Mouse (Mus musculus) neural tube, embryonic 13.5 days (tissue): ENCODE results near the gene Arhgap8. TPM values are rescaled to one million over a fixed set of nuclear protein-coding genes. Genes with fewer than 3 reads are reported as not detected.

Experiments used
- ATAC-seq: fragments of 200-750 bp; cut with Nextera tagmentation; 2 replicates; pipeline ENCODE4 v1.8.0; 2017; ENCODE audit warnings: low read depth, mild to moderate bottlenecking, moderate TSS enrichment, moderate library complexity
- H3K27ac ChIP-seq: fragments of 300-500 bp; sonication (generic); replicated peaks from 2 replicates; pipeline ENCODE4 v1.5.1; 2015; ENCODE audit warnings: moderate library complexity, mild to moderate bottlenecking, inconsistent platforms
- H3K27me3 ChIP-seq: fragments of 300-500 bp; sonication (generic); 2 replicates; pipeline ENCODE4 v1.6.1; 2015; ENCODE audit warnings: mild to moderate bottlenecking, inconsistent platforms
- H3K36me3 ChIP-seq: fragments of 300-500 bp; sonication (generic); 2 replicates; pipeline ENCODE4 v1.6.1; 2015; ENCODE audit warnings: mild to moderate bottlenecking, inconsistent platforms
- H3K4me1 ChIP-seq: fragments of 300-500 bp; sonication (generic); replicated peaks from 2 replicates; pipeline ENCODE4 v1.6.1; 2015; ENCODE audit warnings: inconsistent platforms
- H3K4me2 ChIP-seq: fragments of 300-500 bp; sonication (generic); 2 replicates; pipeline ENCODE4 v1.6.1; 2015; ENCODE audit warnings: inconsistent platforms, mild to moderate bottlenecking, moderate library complexity
- H3K4me3 ChIP-seq: fragments of 300-500 bp; sonication (generic); 2 replicates; pipeline ENCODE4 v1.5.1; 2015; ENCODE audit warnings: mild to moderate bottlenecking, inconsistent platforms
- H3K9ac ChIP-seq: fragments of 300-500 bp; sonication (generic); 2 replicates; pipeline ENCODE4 v1.6.1; 2015; ENCODE audit warnings: moderate library complexity, mild to moderate bottlenecking, inconsistent platforms
- H3K9me3 ChIP-seq: fragments of 300-500 bp; sonication (generic); 2 replicates; pipeline ENCODE4 v1.6.1; 2016; ENCODE audit warnings: inconsistent platforms
- WGBS: fragments of 180-500 bp; shearing (Covaris S2); methylation state at CpG from one replicate; pipeline ENCODE4 v1.1.7; 2015; 5-methylcytosine and 5-hydroxymethylcytosine counted together
- polyA plus RNA-seq: library from polyadenylated mRNA; unstranded; fragments of >200 nt; fragmentation: Nextera tagmentation; extraction: Ambion mirVana; gene quantifications from 2 replicates; pipeline ENCODE4 v1.2.1, GENCODE M21; 2015

Gene Arhgap8
- polyA plus RNA-seq, 1 experiment from 2014 or later = 2.2 TPM

DNA sequence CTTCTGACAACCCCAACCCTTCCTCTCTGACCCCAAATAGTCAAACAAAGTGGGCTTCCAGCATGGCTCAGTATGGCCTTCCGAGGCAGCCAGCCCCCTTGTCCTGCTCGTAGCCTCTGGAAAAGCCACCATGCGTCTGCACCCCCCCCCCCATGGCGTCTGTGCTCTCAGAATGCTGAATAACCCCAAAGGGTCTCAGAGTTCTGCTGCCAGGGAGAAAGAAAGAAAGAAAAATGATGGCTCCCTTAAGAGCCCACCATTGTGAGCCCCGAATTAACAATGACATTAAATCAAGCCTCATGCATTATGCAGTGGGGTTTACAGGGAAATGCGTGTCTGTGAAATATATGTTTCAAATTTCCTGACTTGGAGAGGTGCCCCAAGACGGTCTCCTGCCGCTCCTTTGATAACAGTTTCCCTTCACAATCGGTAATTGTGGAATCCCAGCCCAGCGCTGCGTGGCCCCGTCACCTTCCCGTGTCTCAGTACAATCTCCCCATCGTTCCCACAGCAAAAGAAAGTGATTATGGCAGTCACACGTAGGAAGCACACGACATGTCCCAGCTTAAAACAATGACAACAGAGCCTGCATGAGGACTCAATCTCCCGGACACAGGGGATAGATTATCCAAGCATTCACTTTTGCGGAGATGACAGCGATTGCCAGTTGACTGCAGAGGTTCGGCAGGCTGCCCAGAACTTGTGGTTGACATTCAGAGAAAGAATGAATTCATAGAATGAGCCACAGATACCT lies 55.7 kb downstream of the Arhgap8 start:
- Histone ChIP-seq H3K36me3 (no peaks in the 10 kb centered on the region), H3K9ac (peak overlapping the region; percentile 22), H3K9me3 (no peaks in the 10 kb centered on the region), H3K27me3 (no peaks in the 10 kb centered on the region), H3K4me1 (peaks cover 77% of the 10 kb centered on the region), H3K4me3 (0 out of 2 replicates have a peak overlapping the region, but pooled peaks have one; percentile 6), H3K4me2 (peak overlapping the region; percentile 46), H3K27ac (peak overlapping the region; percentile 90)
- peak; percentile 77 for ATAC-seq
- whole genome bisulfite sequencing = 10% methylated on average over 20 of the region's 20 CpGs

DNA sequence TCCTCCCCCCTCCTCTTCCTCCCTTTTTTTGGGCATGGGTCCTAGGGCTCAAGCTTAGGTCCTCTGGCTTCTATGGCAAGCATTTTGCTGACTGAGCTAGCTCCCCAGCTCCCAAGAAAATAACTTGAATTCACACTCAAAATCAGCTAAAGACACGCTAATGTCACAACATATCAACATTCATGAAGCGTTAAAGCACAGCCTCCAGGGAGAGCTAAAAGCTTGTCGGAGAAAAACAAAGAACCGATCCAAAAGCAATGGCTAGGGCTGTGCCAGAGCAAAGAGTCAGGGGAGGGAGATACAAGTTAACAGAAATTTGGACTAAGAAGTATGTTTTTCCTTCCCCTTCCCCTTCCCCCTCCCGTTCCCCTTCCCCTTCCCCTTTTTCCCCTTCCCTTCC lies 58.7 kb downstream of the Arhgap8 start:
- H3K9ac ChIP-seq = no peak overlapping the region
- 20% methylated on average over 5 of the region's 5 CpGs for WGBS

DNA sequence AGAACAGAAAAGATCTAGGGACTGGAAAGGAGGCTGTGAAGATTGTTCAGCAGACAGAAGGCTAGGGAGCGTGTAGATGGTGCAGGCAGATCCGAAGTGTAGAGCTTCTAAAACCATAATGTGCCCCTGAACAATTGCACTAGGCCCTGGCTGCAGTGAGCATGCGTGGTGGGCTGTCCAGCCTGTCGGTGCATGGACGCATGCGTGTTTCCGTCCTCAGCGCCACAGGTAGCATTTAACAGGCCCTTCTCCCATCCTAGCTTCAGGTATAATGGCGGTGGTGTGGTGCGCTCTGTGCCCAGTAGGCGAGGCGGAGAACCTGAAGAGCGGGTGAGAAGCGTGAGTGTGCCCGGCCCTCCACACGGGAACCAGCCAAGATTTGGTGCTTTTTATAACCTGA lies 65.0 kb downstream of the Arhgap8 start:
- no peaks in the 10 kb centered on the region for H3K27me3 ChIP-seq
- H3K4me1 ChIP-seq = no peaks in the 10 kb centered on the region
- no peak overlapping the region for H3K4me3 ChIP-seq
- H3K27ac ChIP-seq = no peak overlapping the region
- peaks cover 55% of the 10 kb centered on the region for H3K36me3 ChIP-seq
- H3K9ac ChIP-seq = no peak overlapping the region
- 96% methylated on average over 16 of the region's 16 CpGs for WGBS
- no peak overlapping the region for H3K4me2 ChIP-seq
- no peaks in the 10 kb centered on the region for H3K9me3 ChIP-seq
- ATAC-seq = no peak

More for the DNA sequence above, 58.7 kb downstream of the Arhgap8 start:
- no peak overlapping the region for H3K4me3 ChIP-seq
- 0 out of 2 replicates have a peak, but pooled peaks cover under 1% of the 10 kb centered on the region for H3K36me3 ChIP-seq
- H3K4me1 ChIP-seq = peaks cover 54% of the 10 kb centered on the region
- peak overlapping the region; percentile 54 for H3K27ac ChIP-seq
- H3K4me2 ChIP-seq = no peak overlapping the region
- H3K27me3 ChIP-seq = no peaks in the 10 kb centered on the region
- ATAC-seq = no peak; the same call in 1 of the 2 replicates
- H3K9me3 ChIP-seq = no peaks in the 10 kb centered on the region

DNA sequence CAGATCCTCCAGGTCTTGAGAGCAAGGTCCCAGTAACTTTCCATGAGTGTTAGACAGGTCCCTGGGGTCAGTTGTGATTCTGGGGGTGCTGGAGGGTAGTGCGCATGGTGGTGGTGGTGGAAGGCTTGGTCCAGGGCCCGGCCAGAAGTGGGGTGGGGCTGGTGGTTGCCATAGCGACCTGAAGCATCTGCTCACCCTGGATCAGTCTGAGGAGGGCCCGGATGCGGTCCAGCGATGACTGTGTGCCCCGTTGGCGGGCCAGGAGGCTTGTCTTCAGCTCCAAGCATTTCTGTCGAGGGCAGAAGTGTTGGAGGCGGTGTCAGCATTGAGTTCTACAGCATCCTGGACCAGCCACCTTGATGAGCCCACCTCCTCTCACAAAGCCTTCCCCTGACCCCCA lies 67.3 kb downstream of the Arhgap8 start:
- ATAC-seq = no peak
- Histone ChIP-seq H3K9ac (no peak overlapping the region), H3K36me3 (peaks cover 78% of the 10 kb centered on the region), H3K4me2 (no peak overlapping the region), H3K27ac (no peak overlapping the region), H3K9me3 (no peaks in the 10 kb centered on the region), H3K4me1 (no peaks in the 10 kb centered on the region), H3K27me3 (no peaks in the 10 kb centered on the region), H3K4me3 (no peak overlapping the region)
- 63% methylated on average over 10 of the region's 10 CpGs for WGBS

DNA sequence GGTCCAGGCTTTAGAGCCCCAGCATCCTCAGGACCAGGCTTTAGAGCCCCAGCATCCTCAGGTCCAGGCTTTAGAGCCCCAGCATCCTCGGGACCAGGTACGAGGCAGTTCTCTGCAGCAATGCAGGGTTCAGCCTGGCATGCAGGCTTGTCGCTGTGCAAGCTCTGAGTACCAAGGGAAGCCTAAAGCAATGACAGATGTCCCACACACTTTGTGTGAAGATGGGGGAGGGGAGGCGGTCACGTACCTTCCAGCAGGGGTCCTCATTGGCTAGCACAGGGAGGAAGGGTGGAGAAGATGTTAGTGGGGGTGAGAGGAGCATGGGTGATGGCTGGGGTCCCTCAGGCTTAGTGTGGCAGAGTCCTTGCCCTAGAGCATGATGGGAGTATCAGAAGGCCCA lies 73.8 kb downstream of the Arhgap8 start:
- no peak overlapping the region for H3K27ac ChIP-seq
- no peak overlapping the region for H3K9ac ChIP-seq
- no peak overlapping the region for H3K4me2 ChIP-seq
- H3K4me3 ChIP-seq = no peak overlapping the region
- WGBS = 79% methylated on average over 5 of the region's 5 CpGs
- H3K36me3 ChIP-seq = peaks cover 95% of the 10 kb centered on the region
- no peak for ATAC-seq
- no peaks in the 10 kb centered on the region for H3K27me3 ChIP-seq
- H3K9me3 ChIP-seq = no peaks in the 10 kb centered on the region
- no peaks in the 10 kb centered on the region for H3K4me1 ChIP-seq

DNA sequence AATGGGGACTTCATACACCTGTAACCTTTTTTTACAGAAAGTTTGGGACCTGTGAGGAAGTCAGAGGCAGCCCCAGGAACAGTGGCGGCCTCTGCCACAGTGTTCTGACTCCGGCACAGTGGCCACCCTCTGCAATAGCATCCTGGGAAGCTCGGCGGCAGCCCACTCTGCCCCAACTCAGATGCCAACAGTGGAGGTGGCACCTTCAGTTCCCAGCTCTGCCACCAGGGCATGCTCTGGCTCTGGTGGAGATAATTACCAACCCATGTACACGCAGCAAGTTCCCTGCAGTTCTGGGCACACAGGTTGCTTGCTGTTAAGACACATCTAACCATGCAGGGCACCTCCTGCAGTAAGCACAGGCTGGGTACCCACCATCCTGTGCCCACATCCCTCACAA lies 80.3 kb downstream of the Arhgap8 start:
- no peaks in the 10 kb centered on the region for H3K27me3 ChIP-seq
- H3K27ac ChIP-seq = no peak overlapping the region
- WGBS = 86% methylated on average over 5 of the region's 5 CpGs
- ATAC-seq = 0 out of 2 replicates have a peak, but pooled peaks have one; percentile 25
- no peak overlapping the region for H3K9ac ChIP-seq
- no peaks in the 10 kb centered on the region for H3K4me1 ChIP-seq
- peaks cover 91% of the 10 kb centered on the region for H3K36me3 ChIP-seq
- H3K9me3 ChIP-seq = no peaks in the 10 kb centered on the region
- H3K4me2 ChIP-seq = no peak overlapping the region
- H3K4me3 ChIP-seq = no peak overlapping the region

DNA sequence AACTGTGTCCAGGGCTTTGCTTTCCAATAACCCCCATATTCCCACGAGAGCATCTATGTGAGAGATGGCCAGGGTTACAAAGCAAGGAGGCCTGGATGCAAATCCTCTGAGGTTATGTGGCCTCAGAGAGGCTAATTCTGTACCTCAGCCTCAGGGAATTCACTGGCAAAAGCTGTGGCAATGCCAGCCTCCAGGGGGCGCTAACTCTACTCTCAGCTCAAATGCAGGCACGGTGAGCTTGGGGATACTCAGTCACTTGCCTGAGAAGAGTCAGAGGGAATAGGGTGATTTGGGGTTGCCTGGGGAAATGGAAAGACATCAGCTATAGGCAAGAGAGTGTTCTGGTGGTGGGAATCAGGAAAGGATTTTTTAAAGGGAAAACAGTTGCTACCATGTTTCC lies 83.8 kb downstream of the Arhgap8 start:
- Histone ChIP-seq H3K27me3 (no peaks in the 10 kb centered on the region), H3K4me1 (peaks cover 3% of the 10 kb centered on the region; the same call in 1 of the 2 replicates), H3K9me3 (no peaks in the 10 kb centered on the region), H3K4me2 (no peak overlapping the region), H3K4me3 (no peak overlapping the region), H3K36me3 (peaks cover 84% of the 10 kb centered on the region), H3K27ac (no peak overlapping the region), H3K9ac (no peak overlapping the region)
- ATAC-seq = no peak
- 45% methylated on average over 3 of the region's 3 CpGs for WGBS

DNA sequence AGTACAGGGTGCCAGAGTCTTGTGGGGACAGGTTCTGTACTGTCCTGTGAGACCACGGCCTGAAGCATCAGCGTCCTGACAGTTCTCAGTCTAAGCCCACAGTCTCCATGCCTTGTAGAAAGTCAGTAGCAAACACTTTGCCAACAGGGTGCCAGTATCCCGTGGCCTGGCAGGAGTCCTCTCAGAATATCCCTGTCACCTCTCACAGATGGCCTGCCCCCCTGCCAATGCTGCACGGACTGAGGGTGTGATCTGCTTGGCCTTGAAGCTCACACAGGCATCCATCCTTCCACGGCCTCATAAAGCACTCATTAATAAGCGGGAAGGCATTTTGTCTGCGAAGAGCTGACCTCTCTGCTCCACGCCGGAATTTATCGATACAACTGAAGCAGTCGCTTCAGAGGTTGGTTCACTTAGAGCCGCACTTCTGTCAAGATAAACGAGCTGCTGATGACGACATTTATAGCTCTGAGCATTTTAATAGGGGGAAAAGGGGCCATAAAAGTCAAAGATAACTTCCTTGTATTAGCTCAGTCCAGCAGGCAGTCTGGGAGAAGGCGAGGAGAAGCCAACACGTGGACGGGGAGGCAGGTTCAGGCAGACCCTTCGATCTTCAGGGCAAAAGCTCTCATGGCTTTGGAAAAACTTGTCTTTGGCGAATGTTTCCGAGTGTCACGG lies 89.6 kb downstream of the Arhgap8 start:
- Histone ChIP-seq H3K9ac (no peak overlapping the region), H3K4me1 (peaks cover 61% of the 10 kb centered on the region), H3K9me3 (no peaks in the 10 kb centered on the region), H3K27ac (0 out of 2 replicates have a peak overlapping the region, but pooled peaks have one; percentile 34), H3K4me3 (no peak overlapping the region), H3K36me3 (peaks cover 34% of the 10 kb centered on the region), H3K4me2 (no peak overlapping the region), H3K27me3 (no peaks in the 10 kb centered on the region)
- WGBS = 41% methylated on average over 21 of the region's 21 CpGs
- no peak for ATAC-seq

DNA sequence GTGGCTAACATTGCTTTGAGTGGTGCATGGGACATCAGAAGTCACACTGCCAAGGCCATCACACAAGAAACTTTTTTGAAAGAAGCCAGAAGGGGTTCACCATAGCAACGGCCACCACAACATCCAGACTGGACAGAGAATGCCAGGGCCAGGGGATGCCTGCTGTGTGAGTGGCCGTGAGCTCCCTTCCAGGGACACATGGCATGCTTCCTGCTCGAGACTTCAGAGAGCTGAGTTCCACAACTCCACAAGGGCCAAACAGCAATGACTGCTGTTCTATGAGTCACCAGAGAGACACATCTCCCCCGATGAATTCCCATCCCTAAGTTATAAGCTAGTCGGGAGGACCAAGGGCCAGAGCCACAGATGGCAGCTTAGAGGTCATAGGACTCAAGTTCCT lies 91.3 kb downstream of the Arhgap8 start:
- H3K9ac ChIP-seq = no peak overlapping the region
- no peaks in the 10 kb centered on the region for H3K27me3 ChIP-seq
- H3K4me2 ChIP-seq = no peak overlapping the region
- ATAC-seq = no peak
- no peak overlapping the region for H3K27ac ChIP-seq
- no peak overlapping the region for H3K4me3 ChIP-seq
- peaks cover 78% of the 10 kb centered on the region for H3K4me1 ChIP-seq
- H3K36me3 ChIP-seq = peaks cover 17% of the 10 kb centered on the region
- 61% methylated on average over 5 of the region's 5 CpGs for WGBS
- no peaks in the 10 kb centered on the region for H3K9me3 ChIP-seq

DNA sequence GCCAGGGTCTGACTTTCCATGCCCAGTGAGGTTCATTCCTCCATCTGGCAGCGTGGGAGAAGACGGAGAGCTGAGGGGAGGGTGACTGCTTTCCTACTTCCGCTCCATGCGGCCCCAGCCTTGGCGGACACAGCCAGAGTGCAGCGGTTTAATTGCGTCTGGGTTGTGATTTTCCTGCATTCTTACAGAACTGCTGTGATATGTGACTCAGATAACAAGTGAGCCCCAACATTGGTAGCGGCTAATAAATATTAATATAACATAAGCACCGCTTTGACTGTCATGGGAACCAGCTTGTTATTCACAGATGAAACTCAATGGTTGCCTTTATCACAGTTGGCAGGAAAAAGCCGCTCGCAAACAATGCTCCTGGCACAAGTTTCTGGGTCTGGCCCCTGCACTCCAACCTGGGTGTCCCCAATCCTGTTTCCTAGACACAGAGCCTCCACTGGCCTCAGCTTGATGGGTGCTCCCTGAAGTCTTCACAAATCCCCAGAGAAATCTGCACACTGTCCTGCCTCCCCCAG lies 93.0 kb downstream of the Arhgap8 start:
- peak; percentile 28; the same call in 1 of the 2 replicates for ATAC-seq
- H3K9me3 ChIP-seq = no peaks in the 10 kb centered on the region
- H3K9ac ChIP-seq = no peak overlapping the region
- H3K4me1 ChIP-seq = peaks cover 95% of the 10 kb centered on the region
- H3K27me3 ChIP-seq = no peaks in the 10 kb centered on the region
- peaks cover 8% of the 10 kb centered on the region for H3K36me3 ChIP-seq
- no peak overlapping the region for H3K4me2 ChIP-seq
- H3K27ac ChIP-seq = peak overlapping the region; percentile 72
- H3K4me3 ChIP-seq = no peak overlapping the region
- 44% methylated on average over 11 of the region's 11 CpGs for WGBS

DNA sequence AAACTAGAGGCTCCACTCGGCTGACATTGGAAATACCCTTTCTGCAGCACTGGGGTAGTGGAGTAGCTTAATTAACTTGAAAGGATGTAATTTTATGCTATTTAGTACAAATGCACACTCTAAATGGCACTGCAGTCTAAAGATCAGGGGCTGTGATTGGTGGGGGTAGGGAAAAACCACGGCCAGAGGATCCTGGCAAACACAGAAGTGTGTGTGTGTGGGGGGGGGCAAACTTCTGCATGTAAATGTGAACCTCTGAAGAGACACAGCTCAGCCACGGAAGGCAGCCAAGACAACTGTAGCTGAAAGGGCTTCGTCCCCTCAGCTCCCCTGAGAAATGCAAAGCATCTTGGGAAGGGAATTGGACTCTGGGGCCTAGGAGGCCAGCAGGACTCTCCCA lies 95.3 kb downstream of the Arhgap8 start:
- Histone ChIP-seq H3K4me2 (no peak overlapping the region), H3K4me3 (no peak overlapping the region), H3K4me1 (peaks cover 99% of the 10 kb centered on the region), H3K27ac (peak overlapping the region; percentile 35), H3K9me3 (no peaks in the 10 kb centered on the region), H3K36me3 (peaks cover 8% of the 10 kb centered on the region), H3K27me3 (no peaks in the 10 kb centered on the region), H3K9ac (no peak overlapping the region)
- 18% methylated on average over 4 of the region's 4 CpGs for WGBS
- no peak for ATAC-seq

DNA sequence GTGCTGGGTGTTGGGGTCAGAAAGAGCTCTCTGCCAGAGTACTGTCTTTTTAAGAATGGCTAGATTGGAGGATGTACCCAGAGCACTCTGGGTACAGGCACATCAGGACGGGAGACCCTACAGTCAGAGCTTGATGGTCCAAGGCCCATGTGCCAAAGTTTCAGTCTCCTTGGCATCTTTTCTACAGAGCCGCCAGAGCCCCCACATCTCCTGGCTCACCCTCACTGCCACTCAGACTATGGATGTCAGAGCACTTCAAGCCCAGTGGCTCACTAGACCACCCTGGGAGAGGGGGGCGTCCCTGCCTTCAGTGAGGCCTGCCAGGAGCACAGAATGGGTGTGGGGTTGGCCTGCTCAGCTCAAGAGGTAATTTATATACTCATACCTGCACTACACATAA lies 97.7 kb downstream of the Arhgap8 start:
- Histone ChIP-seq H3K9ac (no peak overlapping the region), H3K27ac (no peak overlapping the region), H3K27me3 (no peaks in the 10 kb centered on the region), H3K9me3 (no peaks in the 10 kb centered on the region), H3K4me1 (peaks cover 85% of the 10 kb centered on the region), H3K4me3 (no peak overlapping the region), H3K4me2 (no peak overlapping the region), H3K36me3 (peaks cover 8% of the 10 kb centered on the region)
- 69% methylated on average over 3 of the region's 3 CpGs for WGBS
- ATAC-seq = no peak
